Mouse (Mus musculus): ENCODE measurements around the gene Ptprs.

The Ptprs gene

DNA sequence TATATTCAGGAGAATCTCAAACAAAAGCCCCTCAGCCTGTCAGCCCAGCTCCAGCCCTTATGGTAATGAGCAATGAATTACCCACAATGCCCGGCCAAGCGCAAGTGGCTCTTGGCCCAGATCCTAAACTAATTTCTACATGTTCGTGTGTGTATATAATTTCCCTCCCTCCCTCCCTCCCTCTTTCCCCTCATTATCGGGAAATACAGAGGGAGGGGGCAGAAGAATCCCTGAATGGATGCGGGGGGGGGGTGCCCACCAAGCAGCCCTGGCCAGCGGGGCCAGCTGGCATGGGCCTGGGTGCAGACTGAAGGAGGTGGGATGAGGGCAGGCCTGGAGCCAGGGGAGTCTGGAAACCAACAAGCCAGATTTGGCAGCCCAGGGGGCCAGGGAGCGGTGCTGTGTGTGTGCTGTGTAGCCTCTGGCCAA lies 8.8 kb downstream of the Ptprs start:
- no peak for DNase-seq (ENCODE audit: low spot score)

GRCm38 (mm10) chr17:56466747-56467146 lies 9.5 kb downstream of the Ptprs start:
- DNase-seq (ENCODE audit: low spot score), result no peak

GRCm38 (mm10) chr17:56464817-56465216 lies 11.5 kb downstream of the Ptprs start:
- no peak for DNase-seq (ENCODE audit: low spot score)

DNA sequence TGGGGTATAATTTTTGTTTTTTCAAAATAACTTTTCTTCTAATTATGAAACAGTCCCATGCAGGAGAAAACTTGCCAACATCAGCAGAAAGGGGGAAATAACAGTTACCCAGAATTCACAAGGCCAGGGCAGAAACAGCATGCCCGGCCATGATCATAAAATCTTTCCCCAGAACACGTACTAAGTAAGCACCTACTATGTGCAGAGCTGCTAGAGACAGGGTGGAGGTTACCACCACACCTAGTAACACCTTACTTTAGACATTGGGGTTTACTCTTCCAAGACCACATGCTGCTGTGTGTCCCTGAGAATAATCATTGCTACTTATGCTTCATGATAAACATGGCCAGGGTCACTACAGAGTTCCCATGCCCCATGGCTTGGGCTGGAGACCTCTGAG lies 11.9 kb downstream of the Ptprs start:
- DNase-seq (ENCODE audit: low spot score), result peak; percentile 36

- DNase-seq (ENCODE audit: low spot score), result no peak
Measured at GRCm38 (mm10) chr17:56463500-56463899, 12.8 kb downstream of the Ptprs start.

DNA sequence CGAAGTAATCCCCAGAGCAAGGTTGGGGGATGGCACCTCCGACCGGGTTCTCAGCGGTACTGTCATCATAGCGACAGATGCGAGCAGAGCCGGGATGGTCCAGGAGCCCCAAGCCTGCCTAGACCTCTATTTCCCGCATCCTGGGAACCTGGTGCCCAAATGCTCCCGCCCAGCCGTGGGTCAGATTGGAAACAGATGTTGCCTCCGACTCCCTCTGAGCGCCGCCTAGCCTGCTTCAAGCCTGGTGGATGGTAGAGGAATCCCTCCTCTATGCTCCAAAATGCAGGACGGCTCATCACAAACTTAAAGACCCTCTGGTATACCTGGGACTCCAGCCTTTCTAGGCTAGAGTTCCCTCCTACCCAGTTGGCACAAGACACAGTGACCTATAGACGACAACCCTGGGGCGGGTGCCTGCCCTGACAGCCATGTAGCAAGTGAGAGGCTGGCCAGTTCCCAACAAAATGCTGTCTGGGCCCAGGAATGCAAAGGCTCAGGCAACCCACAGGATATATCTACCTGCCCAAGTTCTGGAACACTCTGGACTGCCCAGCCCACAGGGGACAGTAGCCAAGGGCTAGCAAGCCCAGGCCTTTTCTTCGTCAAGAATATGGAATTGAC lies 13.3 kb downstream of the Ptprs start:
- peak; percentile 81 for DNase-seq (ENCODE audit: low spot score)

DNA sequence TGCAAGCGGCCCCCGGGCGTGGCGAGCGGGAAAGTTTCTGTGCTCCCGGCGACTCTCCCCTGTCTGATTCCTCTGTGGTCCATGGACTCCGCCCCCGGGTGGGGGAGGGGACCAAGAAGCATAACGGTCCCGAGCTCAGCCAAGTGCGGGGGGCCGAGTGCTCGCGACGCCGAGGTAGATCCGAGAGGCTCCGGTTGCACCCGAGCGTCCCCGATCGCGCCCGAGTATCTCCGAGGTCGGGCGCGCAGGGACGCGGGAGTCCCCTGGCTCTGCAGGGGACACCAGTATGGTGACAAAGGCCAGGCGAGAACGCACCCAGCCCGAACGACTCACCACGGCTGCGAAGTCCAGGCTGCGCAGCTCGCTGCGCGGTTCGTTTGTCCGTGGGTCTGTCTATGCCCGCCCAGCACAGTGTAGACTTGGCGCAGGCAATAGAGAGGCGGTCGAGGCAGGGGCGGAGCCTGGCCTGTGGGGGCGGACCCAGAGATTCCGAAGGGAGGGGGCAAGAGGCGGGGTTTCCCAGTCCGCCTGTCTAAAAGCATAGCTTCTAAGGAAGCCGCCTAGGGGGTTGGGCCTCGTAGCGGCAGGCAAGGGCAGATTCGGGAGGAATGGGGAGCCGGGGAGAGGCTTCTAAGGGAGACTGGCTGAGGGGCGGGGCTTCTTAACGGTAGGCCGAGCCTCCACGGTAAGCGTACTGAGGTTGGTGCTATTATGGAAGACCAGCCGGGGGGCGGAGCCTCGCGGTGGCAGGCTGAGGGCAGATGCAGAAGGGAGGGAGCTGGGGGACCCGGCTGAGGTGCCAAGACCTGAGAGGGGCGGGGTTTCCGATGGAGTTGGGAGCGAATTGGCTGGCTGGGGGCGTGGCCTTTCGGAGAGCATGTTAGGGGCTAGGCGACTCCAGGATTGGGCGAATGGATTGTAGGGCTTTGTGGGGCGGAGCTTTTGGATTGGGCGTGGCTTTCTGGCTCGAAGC lies 14.2 kb downstream of the Ptprs start:
- DNase-seq (ENCODE audit: low spot score), result peak; percentile 100

GRCm38 (mm10) chr17:56460876-56461275 lies 15.4 kb downstream of the Ptprs start:
- no peak for DNase-seq (ENCODE audit: low spot score)

GRCm38 (mm10) chr17:56457442-56457841 lies 18.8 kb downstream of the Ptprs start:
- DNase-seq (ENCODE audit: low spot score), result no peak

DNA sequence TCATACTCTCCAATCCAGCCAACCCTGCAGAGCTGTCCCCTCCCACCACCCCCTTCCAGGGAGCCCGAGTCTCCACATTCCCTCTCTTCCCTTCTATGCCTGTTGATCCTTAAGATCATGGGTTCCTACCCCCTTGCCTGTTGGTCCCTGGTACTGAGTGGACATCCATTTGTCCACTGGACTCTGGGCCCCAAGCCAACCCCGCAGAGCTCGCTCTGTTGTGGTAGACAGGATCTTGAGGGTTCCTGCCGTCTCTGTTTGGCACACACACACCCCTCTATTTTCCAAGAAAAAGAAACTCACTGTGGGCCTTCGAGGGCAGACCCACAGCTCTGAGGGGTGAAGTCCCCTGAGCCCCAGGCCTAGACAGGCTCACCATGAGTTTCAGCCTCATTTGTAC lies 19.9 kb downstream of the Ptprs start:
- no peak for DNase-seq (ENCODE audit: low spot score)

DNA sequence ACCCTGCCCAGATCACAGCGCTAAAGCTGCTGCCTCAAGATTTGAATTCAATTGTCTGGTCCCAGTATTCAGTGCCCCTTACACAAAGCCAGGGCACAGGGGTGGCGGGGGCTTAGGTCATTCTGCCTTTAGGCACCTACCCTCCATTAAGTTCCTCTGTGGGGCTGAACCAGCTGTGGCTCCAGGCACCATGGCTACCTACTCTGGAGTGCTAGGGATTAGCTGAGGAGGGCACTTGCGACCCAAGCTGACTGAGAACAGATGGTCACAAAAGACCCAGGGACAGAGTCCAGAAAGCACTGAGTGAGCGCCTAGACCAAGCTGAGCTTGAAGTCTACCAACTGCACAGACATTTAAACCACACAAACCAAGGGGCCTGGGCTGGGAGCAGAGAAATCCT lies 22.6 kb downstream of the Ptprs start:
- no peak for DNase-seq (ENCODE audit: low spot score)

DNA sequence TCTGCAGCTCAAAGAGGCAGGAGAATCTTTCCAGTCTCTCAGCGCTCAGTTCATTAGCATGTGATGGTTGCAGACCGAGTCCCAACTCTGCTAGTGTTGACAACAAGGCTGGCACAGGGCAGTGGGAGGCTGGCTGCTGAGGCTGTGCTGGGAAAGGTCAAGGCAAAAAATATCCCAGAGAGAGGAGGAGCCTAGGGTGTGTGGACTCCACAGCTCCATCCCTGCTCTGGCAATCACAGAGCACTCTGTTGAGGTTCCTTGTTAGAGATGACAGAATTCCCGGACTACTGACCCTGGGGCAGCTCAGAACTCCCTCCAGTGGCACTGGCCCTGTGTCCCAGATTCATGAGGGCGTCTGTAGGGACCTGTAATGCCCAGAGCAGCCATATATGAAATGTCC lies 23.0 kb downstream of the Ptprs start:
- peak; percentile 95 for DNase-seq (ENCODE audit: low spot score)

DNA sequence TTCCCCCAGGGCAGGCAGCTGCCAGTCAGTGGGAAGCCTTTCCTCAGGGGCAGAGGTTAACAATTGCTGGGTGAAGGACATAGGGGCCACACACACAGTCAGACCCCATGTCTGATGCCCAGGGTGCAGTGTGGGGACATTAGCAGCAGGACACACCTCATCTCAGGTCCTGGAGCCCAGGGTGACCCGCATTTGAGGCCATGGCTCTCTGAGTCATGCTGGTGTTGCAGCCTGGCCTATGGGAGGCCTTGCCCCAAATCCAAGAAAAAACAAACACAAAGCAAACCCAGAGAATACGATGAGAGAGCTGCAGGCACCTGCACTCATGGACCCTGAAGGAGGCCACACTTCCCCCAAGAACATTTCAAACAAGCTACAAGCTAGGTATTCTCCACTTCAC lies 28.6 kb downstream of the Ptprs start:
- DNase-seq (ENCODE audit: low spot score), result no peak

DNA sequence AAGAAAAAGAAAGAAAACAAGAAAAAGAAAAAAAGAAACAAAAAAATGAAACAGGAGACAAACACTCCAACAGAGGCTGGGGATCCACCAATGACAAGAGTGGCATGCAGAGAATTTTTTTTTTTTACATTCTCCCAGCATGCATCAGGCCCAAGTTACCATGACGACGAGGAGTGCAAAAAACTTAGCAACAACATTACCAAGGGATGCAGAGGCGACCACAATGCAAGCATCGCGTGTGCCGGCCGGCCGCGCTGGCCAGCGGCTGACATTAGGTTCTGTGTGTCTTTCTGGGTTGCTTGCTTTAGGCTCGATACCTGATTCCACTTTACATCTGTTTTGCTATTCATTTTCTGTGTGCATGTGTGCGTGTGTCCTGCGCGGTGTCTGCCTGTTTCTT lies 30.9 kb downstream of the Ptprs start:
- DNase-seq (ENCODE audit: low spot score), result no peak

GRCm38 (mm10) chr17:56444771-56445170 lies 31.5 kb downstream of the Ptprs start:
- no peak for DNase-seq (ENCODE audit: low spot score)

GRCm38 (mm10) chr17:56443341-56443795 lies 32.9 kb downstream of the Ptprs start:
- no peak for DNase-seq (ENCODE audit: low spot score)

- DNase-seq (ENCODE audit: low spot score), result no peak
Measured at GRCm38 (mm10) chr17:56442316-56442715, 34.0 kb downstream of the Ptprs start.

DNA sequence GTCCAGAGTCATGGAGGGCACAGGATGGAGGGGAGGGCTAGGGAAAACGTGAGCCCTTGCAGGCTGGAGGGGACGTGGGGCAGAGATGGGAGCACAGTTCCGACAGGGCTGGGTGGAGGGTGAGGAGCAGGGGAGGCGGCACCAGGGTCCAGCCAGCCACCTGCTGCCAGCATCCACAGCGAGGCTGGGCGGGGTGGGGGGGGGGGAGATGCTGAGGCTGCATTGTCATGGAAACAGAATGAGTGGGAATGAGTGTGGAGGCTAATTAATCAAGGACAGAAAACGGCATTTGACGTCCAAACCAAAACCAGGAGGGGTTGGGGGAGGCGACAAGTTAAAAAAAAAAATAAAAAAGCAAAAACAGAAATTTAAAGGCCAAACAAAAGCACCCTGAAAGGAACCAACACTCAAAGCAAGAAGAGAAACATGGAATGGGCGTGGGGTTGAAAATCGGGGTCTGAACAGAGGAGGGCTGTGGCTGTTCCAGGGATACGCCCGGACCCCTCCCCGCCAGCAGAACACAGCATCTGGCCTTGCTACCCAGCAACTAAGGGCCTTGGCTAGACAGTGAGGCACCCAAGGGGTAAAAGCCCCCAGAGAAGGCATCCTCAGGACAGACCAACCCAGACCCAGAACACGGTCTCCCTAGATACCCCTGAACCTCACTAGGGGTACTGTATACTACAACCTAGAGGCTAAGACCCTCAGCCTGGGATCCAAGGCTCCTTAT lies 36.4 kb downstream of the Ptprs start:
- DNase-seq (ENCODE audit: low spot score), result no peak

GRCm38 (mm10) chr17:56431582-56431981 lies 44.7 kb downstream of the Ptprs start:
- no peak for DNase-seq (ENCODE audit: low spot score)

DNA sequence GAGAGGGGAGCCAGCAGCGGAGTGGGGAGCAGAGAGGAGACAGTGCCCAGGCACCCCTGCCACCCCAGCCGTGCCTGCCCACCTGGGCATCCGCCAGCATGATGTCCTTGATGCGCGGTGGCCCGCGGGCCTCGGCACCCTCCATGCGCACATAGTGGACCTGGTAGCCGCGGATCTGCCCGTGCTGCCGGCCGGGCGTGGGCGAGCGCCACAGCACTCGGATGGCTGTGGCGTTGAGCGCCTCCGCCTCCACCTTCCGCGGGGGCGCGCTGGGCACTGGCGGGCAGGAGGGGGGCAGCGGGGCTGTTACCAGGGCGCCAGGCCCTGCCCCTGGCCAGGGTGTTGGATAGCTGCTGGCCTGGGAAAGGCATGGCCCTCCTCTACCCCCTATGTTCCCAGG lies 48.4 kb downstream of the Ptprs start:
- no peak for DNase-seq (ENCODE audit: low spot score)

DNA sequence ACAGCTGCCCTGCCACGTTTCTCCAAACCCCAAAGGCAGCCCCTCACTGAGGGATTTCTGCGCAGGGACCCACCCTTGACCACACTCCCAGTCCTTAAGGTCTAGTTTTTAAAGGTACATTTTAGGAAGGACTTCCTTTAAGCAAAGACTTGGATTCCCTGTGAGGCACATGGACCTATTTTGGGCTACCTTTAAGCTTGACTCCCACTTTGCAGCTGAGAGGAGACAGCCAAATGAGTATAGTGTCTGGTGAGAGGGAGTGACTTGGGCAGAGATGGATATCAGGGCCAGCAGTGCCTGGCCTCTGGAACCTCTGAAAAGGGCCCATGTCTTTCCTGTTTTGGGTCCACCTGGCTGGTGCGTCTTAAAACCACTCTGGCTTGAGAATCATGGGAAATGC lies 50.3 kb downstream of the Ptprs start:
- DNase-seq (ENCODE audit: low spot score), result no peak

GRCm38 (mm10) chr17:56425584-56425914 lies 50.7 kb downstream of the Ptprs start:
- no peak for DNase-seq (ENCODE audit: low spot score)

Measured in adipocyte (in vitro differentiated cells).